Mouse (Mus musculus): ENCODE results near the gene Cx3cr1.

DNA sequence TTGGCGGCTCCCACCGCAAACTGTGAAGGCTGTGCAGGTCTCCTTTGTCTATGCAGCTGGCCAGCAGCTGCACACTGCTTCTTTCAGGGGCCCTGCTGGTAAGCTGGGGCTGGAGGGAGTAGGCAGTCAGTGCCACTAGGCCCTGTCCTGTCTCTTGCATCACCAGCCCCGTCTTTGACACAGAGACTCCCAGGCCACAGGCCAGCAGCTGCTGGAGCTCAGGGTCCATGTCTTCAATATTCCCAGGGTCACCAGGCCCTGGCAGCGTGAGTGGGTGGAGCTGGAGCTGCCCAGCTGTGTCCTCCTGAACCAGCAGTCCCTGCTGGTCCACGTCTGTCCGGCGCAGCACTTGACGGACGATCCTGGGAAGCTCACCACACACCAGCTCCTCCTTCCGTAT, 52.7 kb downstream of the Cx3cr1 start:
- TF ChIP-seq POLR2A (IDR thresholded peaks at IDR 0.05; ENCODE audit: control insufficient read depth, extremely low read depth, insufficient read depth, low read length, poor library complexity) = no peak
- TF ChIP-seq CTCF (IDR thresholded peaks at IDR 0.05; ENCODE audit: borderline replicate concordance, control insufficient read depth, extremely low read depth, insufficient read depth, low read length, poor library complexity) = no peak
